Mouse (Mus musculus) embryonic facial prominence, embryonic 15.5 days (tissue): ENCODE results near the gene Rock2. TPM values are rescaled to one million over a fixed set of nuclear protein-coding genes. Genes with fewer than 3 reads are reported as not detected.

Source experiments
- ATAC-seq: fragments of 200-750 bp; cut with Nextera tagmentation; 2 replicates; pipeline ENCODE4 v1.8.0; 2017; ENCODE audit warnings: low read depth, moderate TSS enrichment; ENCODE audit not compliant: insufficient number of reproducible peaks, low FRiP score, low TSS enrichment
- H3K27ac ChIP-seq: fragments of 300-500 bp; sonication (generic); replicated peaks from 2 replicates; pipeline ENCODE4 v1.5.1; 2015; ENCODE audit warnings: mild to moderate bottlenecking, inconsistent platforms
- H3K27me3 ChIP-seq: fragments of 300-500 bp; sonication (generic); 2 replicates; pipeline ENCODE4 v1.6.1; 2015; ENCODE audit warnings: inconsistent platforms
- H3K36me3 ChIP-seq: fragments of 300-500 bp; sonication (generic); 2 replicates; pipeline ENCODE4 v1.6.1; 2015; ENCODE audit warnings: mild to moderate bottlenecking, inconsistent platforms
- H3K4me1 ChIP-seq: fragments of 300-500 bp; sonication (generic); 2 replicates; pipeline ENCODE4 v1.6.1; 2015; ENCODE audit warnings: inconsistent platforms
- H3K4me2 ChIP-seq: fragments of 300-500 bp; sonication (generic); replicated peaks from 2 replicates; pipeline ENCODE4 v1.6.1; 2015; ENCODE audit warnings: mild to moderate bottlenecking, inconsistent platforms
- H3K4me3 ChIP-seq: fragments of 300-500 bp; sonication (generic); replicated peaks from 2 replicates; pipeline ENCODE4 v1.5.1; 2015; ENCODE audit warnings: mild to moderate bottlenecking, inconsistent platforms
- H3K9ac ChIP-seq: fragments of 300-500 bp; sonication (generic); 2 replicates; pipeline ENCODE4 v1.6.1; 2015; ENCODE audit warnings: inconsistent platforms
- H3K9me3 ChIP-seq: fragments of 300-500 bp; sonication (generic); replicated peaks from 2 replicates; pipeline ENCODE4 v1.6.1; 2016; ENCODE audit warnings: inconsistent platforms
- WGBS: fragments of 180-500 bp; shearing (Covaris S2); methylation state at CpG from one replicate; pipeline ENCODE4 v1.1.7; 2015; 5-methylcytosine and 5-hydroxymethylcytosine counted together
- polyA plus RNA-seq: library from polyadenylated mRNA; unstranded; fragments of >200 nt; fragmentation: Nextera tagmentation; extraction: Ambion mirVana; gene quantifications from 2 replicates; pipeline ENCODE4 v1.2.1, GENCODE M21; 2015

The Rock2 gene
- polyA plus RNA-seq, 1 experiment from 2014 or later, result 17.9 TPM

DNA sequence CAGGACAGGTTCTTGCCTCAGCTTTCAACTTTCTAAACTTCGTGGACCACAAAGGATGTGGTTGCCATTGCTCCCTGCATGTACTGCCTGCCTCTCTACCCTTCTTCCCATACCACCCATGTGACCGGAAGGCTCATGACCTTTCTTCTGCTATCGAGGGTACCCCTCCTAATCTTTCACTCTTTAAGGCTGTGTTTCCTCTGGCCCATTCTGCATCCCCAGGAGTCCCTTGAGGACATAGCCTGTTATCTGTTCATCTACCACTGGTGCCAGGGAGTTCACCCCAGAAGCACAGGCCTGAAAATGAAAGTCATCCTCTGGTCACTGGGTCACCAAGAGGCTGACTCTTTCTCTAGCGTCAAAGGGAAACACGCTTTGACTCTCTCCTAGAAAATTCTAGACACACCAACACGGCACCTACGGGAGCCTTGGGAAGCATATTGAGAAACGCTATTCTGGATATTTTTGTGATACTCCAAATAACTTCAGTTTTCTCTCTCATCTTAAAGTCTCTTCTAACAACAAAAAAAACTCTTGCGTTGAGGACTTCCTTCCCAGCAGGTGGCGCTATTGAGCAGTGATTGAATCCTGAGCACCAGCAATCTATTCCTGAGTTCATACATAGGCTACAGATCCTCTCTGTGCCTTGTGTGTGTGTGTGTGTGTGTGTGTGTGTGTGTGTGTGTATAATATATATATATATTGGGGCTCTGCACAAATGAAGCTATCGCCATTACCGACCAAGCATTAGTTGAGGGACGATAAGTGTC is 138.2 kb downstream of the Rock2 start:
- no peaks in the 10 kb centered on the region for H3K9me3 ChIP-seq
- H3K4me2 ChIP-seq, result no peak overlapping the region
- H3K27me3 ChIP-seq, result no peaks in the 10 kb centered on the region
- ATAC-seq, result no peak
- H3K4me1 ChIP-seq, result peaks cover 5% of the 10 kb centered on the region; the same call in 1 of the 2 replicates
- no peaks in the 10 kb centered on the region for H3K36me3 ChIP-seq
- no peak overlapping the region for H3K27ac ChIP-seq
- WGBS, result 41% methylated on average over 13 of the region's 13 CpGs
- H3K4me3 ChIP-seq, result no peak overlapping the region
- no peak overlapping the region for H3K9ac ChIP-seq

GRCm38 (mm10) chr12:17033464-17033841 is 138.8 kb downstream of the Rock2 start:
- Histone ChIP-seq H3K36me3 (no peaks in the 10 kb centered on the region), H3K27ac (no peak overlapping the region), H3K4me1 (peaks cover 5% of the 10 kb centered on the region; the same call in 1 of the 2 replicates), H3K27me3 (no peaks in the 10 kb centered on the region), H3K4me2 (no peak overlapping the region), H3K9me3 (no peaks in the 10 kb centered on the region), H3K4me3 (no peak overlapping the region), H3K9ac (no peak overlapping the region)
- 56% methylated on average over 9 of the region's 9 CpGs for WGBS
- ATAC-seq, result no peak; the same call in 1 of the 2 replicates

GRCm38 (mm10) chr12:17034671-17035070 is 140.0 kb downstream of the Rock2 start:
- no peak overlapping the region for H3K27ac ChIP-seq
- no peak for ATAC-seq
- H3K27me3 ChIP-seq, result no peaks in the 10 kb centered on the region
- no peaks in the 10 kb centered on the region for H3K9me3 ChIP-seq
- H3K4me3 ChIP-seq, result no peak overlapping the region
- H3K9ac ChIP-seq, result no peak overlapping the region
- H3K4me1 ChIP-seq, result peaks cover 5% of the 10 kb centered on the region; the same call in 1 of the 2 replicates
- no peaks in the 10 kb centered on the region for H3K36me3 ChIP-seq
- WGBS, result 83% methylated on average over 5 of the region's 5 CpGs
- no peak overlapping the region for H3K4me2 ChIP-seq

DNA sequence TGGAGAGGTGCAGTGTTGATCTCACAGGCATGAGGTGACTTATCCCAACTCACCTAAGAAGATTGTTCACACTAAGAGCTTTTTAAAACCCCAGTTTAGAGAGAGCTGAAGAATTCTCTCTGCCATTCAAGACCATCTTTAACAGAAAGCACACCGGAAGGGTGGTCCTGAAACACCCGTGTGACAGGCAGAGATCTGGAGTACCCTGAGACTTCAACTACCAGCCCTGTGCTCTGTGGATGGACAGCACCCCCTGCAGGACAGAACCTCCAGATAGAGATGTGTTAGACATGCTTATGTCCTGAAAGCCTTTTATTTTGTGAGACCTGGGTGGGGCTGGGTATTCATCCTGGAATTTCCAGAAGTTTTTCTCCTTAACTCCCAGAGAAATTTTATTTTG is 140.4 kb downstream of the Rock2 start:
- Histone ChIP-seq H3K9me3 (no peaks in the 10 kb centered on the region), H3K9ac (no peak overlapping the region), H3K4me1 (peaks cover 5% of the 10 kb centered on the region; the same call in 1 of the 2 replicates), H3K27ac (no peak overlapping the region), H3K36me3 (no peaks in the 10 kb centered on the region), H3K4me3 (no peak overlapping the region), H3K4me2 (no peak overlapping the region), H3K27me3 (no peaks in the 10 kb centered on the region)
- 46% methylated on average over 2 of the region's 2 CpGs for WGBS
- no peak for ATAC-seq

GRCm38 (mm10) chr12:17036532-17036931 is 141.8 kb downstream of the Rock2 start:
- WGBS, result 56% methylated on average over 9 of the region's 9 CpGs
- H3K27me3 ChIP-seq, result no peaks in the 10 kb centered on the region
- H3K4me2 ChIP-seq, result no peak overlapping the region
- H3K4me1 ChIP-seq, result peaks cover 5% of the 10 kb centered on the region; the same call in 1 of the 2 replicates
- ATAC-seq, result no peak
- no peak overlapping the region for H3K9ac ChIP-seq
- H3K4me3 ChIP-seq, result no peak overlapping the region
- no peaks in the 10 kb centered on the region for H3K9me3 ChIP-seq
- H3K27ac ChIP-seq, result no peak overlapping the region
- H3K36me3 ChIP-seq, result no peaks in the 10 kb centered on the region

DNA sequence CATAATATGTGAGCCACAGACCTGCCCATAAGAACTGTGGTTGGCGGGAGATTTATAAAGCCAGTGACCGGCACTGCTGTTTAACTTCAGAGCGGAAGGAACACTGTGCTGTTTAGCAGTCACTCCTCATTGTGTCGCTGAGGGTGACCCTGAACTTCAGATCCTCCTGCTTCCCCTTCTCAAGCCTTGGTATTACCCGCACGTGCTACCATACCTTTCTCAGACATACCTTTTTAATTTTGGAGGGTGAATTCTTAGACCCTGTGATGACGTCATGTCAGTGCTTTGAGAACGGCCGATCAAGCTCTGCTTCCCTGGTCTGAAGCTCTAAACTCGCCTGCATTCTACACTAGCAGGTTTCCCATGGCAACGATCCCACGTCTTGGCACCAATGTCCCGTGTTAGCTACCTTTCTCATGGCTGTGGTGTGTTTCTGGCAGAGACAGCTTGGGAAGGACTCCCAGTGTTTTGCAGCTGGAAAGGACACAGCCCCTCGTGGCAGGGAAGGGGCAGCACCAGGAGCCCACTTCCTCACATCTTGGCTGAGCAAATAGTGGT is 142.4 kb downstream of the Rock2 start:
- Histone ChIP-seq H3K4me1 (peaks cover 5% of the 10 kb centered on the region; the same call in 1 of the 2 replicates), H3K9ac (no peak overlapping the region), H3K9me3 (no peaks in the 10 kb centered on the region), H3K4me2 (no peak overlapping the region), H3K27ac (no peak overlapping the region), H3K36me3 (no peaks in the 10 kb centered on the region), H3K4me3 (no peak overlapping the region), H3K27me3 (no peaks in the 10 kb centered on the region)
- ATAC-seq, result no peak
- WGBS, result 56% methylated on average over 14 of the region's 14 CpGs

Other genes starting within 250 kb of the Rock2 start
- not detected in 2 replicates for gene Ntsr2, start 241.5 kb upstream of the Rock2 start, polyA plus RNA-seq
- gene Greb1, start 94.0 kb upstream of the Rock2 start, polyA plus RNA-seq, result 1.5 and 1.7 TPM in 2 replicates
- gene E2f6, start 83.9 kb upstream of the Rock2 start, polyA plus RNA-seq, result 39.3 and 40.9 TPM in 2 replicates
- gene Pqlc3, start 105.5 kb downstream of the Rock2 start, polyA plus RNA-seq, result 17.7 and 20.1 TPM in 2 replicates
- gene 2410004P03Rik, start 116.8 kb downstream of the Rock2 start, polyA plus RNA-seq, result 5.5 and 11.0 TPM in 2 replicates